Mouse (Mus musculus) forebrain, embryonic 15.5 days (tissue): Measurements from ENCODE around the gene Mtfr1l. TPM values are rescaled to one million over a fixed set of nuclear protein-coding genes. Genes with fewer than 3 reads are reported as not detected.
A peak's percentile ranks its signal among the peaks of the same experiment; 100 is the strongest.

Experiments
- ATAC-seq: fragments of 200-750 bp; cut with Nextera tagmentation; replicated peaks from 2 replicates; pipeline ENCODE4 v1.8.0; 2017; ENCODE audit warnings: mild to moderate bottlenecking, moderate TSS enrichment, moderate library complexity
- H3K27ac ChIP-seq: fragments of 300-500 bp; sonication (generic); replicated peaks from 2 replicates; pipeline ENCODE4 v1.5.1; 2015; ENCODE audit warnings: mild to moderate bottlenecking, inconsistent platforms
- H3K27me3 ChIP-seq: fragments of 300-500 bp; sonication (generic); 2 replicates; pipeline ENCODE4 v1.6.1; 2015; ENCODE audit warnings: inconsistent platforms
- H3K36me3 ChIP-seq: fragments of 300-500 bp; sonication (generic); 2 replicates; pipeline ENCODE4 v1.6.1; 2015; ENCODE audit warnings: mild to moderate bottlenecking, inconsistent platforms
- H3K4me1 ChIP-seq: fragments of 300-500 bp; sonication (generic); 2 replicates; pipeline ENCODE4 v1.6.1; 2015; ENCODE audit warnings: inconsistent platforms
- H3K4me2 ChIP-seq: fragments of 300-500 bp; sonication (generic); replicated peaks from 2 replicates; pipeline ENCODE4 v1.6.1; 2015; ENCODE audit warnings: mild to moderate bottlenecking, inconsistent platforms
- H3K4me3 ChIP-seq: fragments of 300-500 bp; sonication (generic); 2 replicates; pipeline ENCODE4 v1.5.1; 2015; ENCODE audit warnings: mild to moderate bottlenecking, inconsistent platforms
- H3K9ac ChIP-seq: fragments of 300-500 bp; sonication (generic); replicated peaks from 2 replicates; pipeline ENCODE4 v1.6.1; 2015; ENCODE audit warnings: mild to moderate bottlenecking, inconsistent platforms
- H3K9me3 ChIP-seq: fragments of 300-500 bp; sonication (generic); 2 replicates; pipeline ENCODE4 v1.6.1; 2016; ENCODE audit warnings: inconsistent platforms
- whole genome bisulfite sequencing: fragments of 180-500 bp; shearing (Covaris S2); methylation state at CpG from one replicate; pipeline ENCODE4 v1.1.7; 2015; ENCODE audit warnings: mixed read lengths; 5-methylcytosine and 5-hydroxymethylcytosine counted together
- polyA plus RNA-seq: library from polyadenylated mRNA; unstranded; fragments of >200 nt; fragmentation: Nextera tagmentation; extraction: Ambion mirVana; gene quantifications from 2 replicates; pipeline ENCODE4 v1.2.1, GENCODE M21; 2015

The Mtfr1l gene
- polyA plus RNA-seq, 1 experiment from 2014 or later: 161 TPM

DNA sequence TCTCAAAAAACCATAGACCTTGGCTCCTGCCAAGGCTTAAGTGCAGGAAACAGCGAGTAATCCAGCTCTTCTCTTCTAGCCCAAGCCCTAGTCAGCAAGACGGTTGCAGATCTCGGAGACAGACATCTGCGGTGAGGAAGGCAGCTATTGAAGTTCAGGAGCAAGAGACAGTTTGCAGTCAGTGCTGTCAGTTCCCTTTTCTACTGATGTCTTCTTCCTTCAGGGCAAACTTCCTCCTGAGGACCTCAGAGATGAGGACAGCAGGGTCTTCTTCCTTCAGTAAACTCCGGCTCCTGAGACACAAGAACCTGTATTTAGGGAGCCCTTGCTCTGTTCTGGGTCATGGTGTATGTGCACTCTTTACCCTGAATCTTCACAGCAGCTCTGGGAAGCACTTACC is 9.0 kb downstream of the Mtfr1l start:
- WGBS: 52% methylated on average over 5 of the region's 5 CpGs
- no peak overlapping the region for H3K27ac ChIP-seq
- H3K4me3 ChIP-seq: no peak overlapping the region
- H3K9ac ChIP-seq: no peak overlapping the region
- H3K36me3 ChIP-seq: peaks cover 62% of the 10 kb centered on the region
- no peaks in the 10 kb centered on the region for H3K9me3 ChIP-seq
- H3K27me3 ChIP-seq: no peaks in the 10 kb centered on the region
- ATAC-seq: no peak
- no peak overlapping the region for H3K4me2 ChIP-seq
- no peaks in the 10 kb centered on the region for H3K4me1 ChIP-seq

DNA sequence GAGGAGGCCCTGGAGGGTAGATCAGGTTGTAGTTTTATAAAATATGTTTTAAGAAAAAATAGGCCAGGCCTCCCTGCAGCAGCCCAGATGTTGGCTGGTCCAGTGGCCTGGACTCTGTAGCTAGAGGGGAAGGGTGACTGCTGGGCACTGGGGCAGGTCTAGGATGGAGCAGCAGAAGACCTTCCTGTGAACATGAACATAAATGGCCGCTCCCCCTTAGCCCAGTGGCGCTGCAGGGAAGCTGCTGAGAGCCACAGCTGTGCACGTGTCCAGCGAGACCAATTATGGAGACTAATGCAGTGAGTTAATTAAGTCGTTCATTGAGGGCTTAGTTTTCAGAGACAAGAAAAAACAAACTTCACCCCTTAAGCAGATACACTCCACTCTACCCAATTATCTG is 9.4 kb downstream of the Mtfr1l start:
- Histone ChIP-seq H3K27me3 (no peaks in the 10 kb centered on the region), H3K4me2 (no peak overlapping the region), H3K4me3 (no peak overlapping the region), H3K9ac (no peak overlapping the region), H3K4me1 (no peaks in the 10 kb centered on the region), H3K9me3 (no peaks in the 10 kb centered on the region), H3K27ac (no peak overlapping the region), H3K36me3 (peaks cover 58% of the 10 kb centered on the region)
- ATAC-seq: no peak
- 24% methylated on average over 5 of the region's 5 CpGs for WGBS

DNA sequence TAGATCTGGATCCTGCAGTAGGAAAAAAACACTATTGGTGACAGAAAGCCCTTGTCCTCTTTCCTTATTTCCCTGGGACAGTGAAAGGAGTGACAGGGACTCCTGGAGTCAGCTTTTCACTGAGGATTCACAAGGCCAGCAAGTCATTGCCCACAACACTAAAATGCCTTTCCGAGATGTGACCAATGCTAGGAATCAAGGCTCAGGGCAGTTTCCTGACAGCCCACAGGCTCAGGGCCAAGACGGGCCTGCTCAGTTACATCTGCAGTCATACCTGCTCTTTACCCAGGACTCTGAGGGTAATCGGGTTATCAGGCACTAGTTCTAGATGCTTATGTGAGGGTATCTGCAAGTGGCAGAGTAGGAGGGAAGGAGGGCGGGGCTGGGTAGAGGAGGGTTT is 11.7 kb downstream of the Mtfr1l start:
- H3K36me3 ChIP-seq: peaks cover 39% of the 10 kb centered on the region
- no peak overlapping the region for H3K9ac ChIP-seq
- no peaks in the 10 kb centered on the region for H3K9me3 ChIP-seq
- no peak for ATAC-seq
- no peaks in the 10 kb centered on the region for H3K4me1 ChIP-seq
- no peaks in the 10 kb centered on the region for H3K27me3 ChIP-seq
- WGBS: 89% methylated on average over 4 of the region's 4 CpGs
- H3K4me3 ChIP-seq: no peak overlapping the region
- no peak overlapping the region for H3K4me2 ChIP-seq
- no peak overlapping the region for H3K27ac ChIP-seq

DNA sequence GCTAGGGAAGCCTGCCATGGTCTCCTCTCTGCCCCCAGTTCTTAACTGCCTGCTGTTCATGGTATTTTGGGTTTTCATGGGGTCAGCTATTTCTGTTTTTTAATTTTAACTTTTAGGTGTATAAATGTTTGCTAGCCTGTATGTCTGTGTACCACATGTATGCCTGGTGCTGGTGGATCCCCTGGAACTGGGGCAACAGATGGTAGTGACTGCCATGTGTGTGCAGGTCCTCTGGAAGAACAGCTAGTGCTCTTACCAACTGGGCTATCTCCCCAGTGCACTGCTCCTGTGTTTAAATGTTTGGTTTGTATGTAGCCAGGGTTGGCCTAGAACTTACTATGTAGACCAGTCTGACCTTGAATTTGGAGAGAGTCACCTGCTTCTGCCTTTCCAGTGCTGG is 15.9 kb downstream of the Mtfr1l start:
- Histone ChIP-seq H3K36me3 (no peaks in the 10 kb centered on the region), H3K27ac (no peak overlapping the region), H3K9ac (no peak overlapping the region), H3K4me2 (no peak overlapping the region), H3K4me1 (no peaks in the 10 kb centered on the region), H3K4me3 (no peak overlapping the region), H3K9me3 (no peaks in the 10 kb centered on the region), H3K27me3 (no peaks in the 10 kb centered on the region)
- no peak for ATAC-seq

DNA sequence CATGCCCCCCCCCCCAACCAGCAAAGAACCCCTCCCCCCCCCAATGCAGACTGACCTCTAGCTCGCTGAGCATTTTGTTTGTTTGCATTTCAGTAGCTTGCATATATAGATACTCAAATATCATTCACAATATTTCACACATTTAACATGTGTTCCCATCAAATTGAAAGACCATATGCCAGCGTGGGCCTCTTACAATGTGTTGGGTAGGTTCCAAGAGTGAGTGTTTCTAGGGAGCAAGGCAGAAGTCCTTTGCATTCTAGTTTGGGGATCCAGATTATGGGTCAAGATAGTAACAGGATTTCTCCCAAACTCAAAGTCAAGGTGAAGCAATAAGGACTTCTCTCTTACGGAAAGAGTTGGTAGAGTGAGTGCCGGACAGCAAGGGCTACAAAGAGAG is 16.6 kb downstream of the Mtfr1l start:
- no peaks in the 10 kb centered on the region for H3K9me3 ChIP-seq
- H3K4me2 ChIP-seq: no peak overlapping the region
- no peak overlapping the region for H3K27ac ChIP-seq
- no peak for ATAC-seq
- no peaks in the 10 kb centered on the region for H3K4me1 ChIP-seq
- H3K4me3 ChIP-seq: no peak overlapping the region
- H3K27me3 ChIP-seq: no peaks in the 10 kb centered on the region
- WGBS: 83% methylated on average over 4 of the region's 4 CpGs
- no peaks in the 10 kb centered on the region for H3K36me3 ChIP-seq
- no peak overlapping the region for H3K9ac ChIP-seq

DNA sequence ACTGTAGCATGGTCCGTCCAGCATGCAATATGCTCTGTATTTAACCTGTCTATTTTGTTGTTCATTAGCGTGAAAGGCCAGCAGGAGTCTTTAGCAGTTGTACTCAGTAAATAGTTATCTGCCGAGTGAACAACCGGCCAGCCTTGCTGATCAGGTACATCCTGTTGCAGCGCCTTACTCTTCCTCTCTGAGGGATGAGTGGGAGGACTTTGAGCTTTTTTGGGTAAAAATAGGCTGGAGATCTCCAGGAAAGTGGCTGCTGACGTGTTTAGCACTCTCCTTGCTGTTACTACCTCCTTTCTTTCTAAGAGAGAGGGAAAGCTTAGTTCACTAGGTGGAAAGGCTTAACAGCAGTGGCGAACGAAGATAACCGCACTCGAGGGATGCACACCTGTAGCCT is 17.5 kb downstream of the Mtfr1l start:
- Histone ChIP-seq H3K4me1 (peaks cover 2% of the 10 kb centered on the region; the same call in 1 of the 2 replicates), H3K27me3 (no peaks in the 10 kb centered on the region), H3K36me3 (no peaks in the 10 kb centered on the region), H3K4me3 (no peak overlapping the region), H3K9me3 (no peaks in the 10 kb centered on the region), H3K27ac (no peak overlapping the region), H3K4me2 (no peak overlapping the region), H3K9ac (no peak overlapping the region)
- 85% methylated on average over 10 of the region's 10 CpGs for WGBS
- ATAC-seq: no peak

DNA sequence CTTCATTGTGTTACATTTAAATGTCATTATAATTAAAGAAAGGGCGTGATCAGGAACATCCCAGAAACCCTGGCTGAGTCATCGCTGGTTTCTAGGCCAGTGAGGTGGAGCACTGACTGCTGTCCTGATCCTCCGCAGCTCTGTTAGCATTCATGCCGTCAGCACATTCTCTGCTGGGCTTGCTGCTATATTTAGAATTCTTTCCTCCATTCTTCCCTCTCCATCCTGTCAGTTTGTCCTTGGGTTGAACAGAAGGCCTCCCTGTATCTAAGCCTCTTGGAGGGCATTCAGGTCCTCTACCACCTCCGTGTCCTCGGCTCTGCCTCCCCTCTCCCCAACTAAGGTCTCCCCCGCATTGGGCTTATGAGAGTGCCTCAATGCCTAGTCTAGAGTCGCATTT is 18.2 kb downstream of the Mtfr1l start:
- WGBS: 79% methylated on average over 8 of the region's 8 CpGs
- Histone ChIP-seq H3K4me1 (peaks cover 5% of the 10 kb centered on the region; the same call in 1 of the 2 replicates), H3K27me3 (no peaks in the 10 kb centered on the region), H3K9ac (no peak overlapping the region), H3K4me3 (no peak overlapping the region), H3K4me2 (no peak overlapping the region), H3K9me3 (no peaks in the 10 kb centered on the region), H3K36me3 (no peaks in the 10 kb centered on the region), H3K27ac (no peak overlapping the region)
- ATAC-seq: no peak

DNA sequence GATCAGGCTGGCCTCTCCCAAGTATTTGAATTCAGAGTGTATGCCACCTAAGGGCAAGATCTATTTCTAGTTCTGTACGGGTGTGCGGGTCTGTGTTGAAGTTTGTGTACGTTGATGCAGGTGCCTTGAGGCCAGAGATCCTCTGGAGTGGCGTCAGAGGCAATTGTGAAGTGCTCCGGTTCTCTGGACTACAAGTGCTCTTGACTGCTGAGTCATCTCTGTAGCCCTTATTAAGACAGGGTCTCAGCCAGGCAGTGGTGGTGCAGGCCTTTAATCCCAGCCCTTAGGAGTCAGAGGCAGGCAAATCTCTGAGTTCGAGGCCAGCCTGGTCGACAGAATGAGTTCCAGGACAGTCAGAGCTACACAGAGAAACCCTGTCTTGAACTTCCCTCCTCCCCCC is 19.6 kb downstream of the Mtfr1l start:
- WGBS: 78% methylated on average over 7 of the region's 7 CpGs
- ATAC-seq: no peak
- H3K4me2 ChIP-seq: no peak overlapping the region
- no peaks in the 10 kb centered on the region for H3K27me3 ChIP-seq
- H3K4me1 ChIP-seq: peaks cover 17% of the 10 kb centered on the region
- H3K9me3 ChIP-seq: no peaks in the 10 kb centered on the region
- no peak overlapping the region for H3K27ac ChIP-seq
- H3K9ac ChIP-seq: no peak overlapping the region
- no peak overlapping the region for H3K4me3 ChIP-seq
- H3K36me3 ChIP-seq: no peaks in the 10 kb centered on the region

DNA sequence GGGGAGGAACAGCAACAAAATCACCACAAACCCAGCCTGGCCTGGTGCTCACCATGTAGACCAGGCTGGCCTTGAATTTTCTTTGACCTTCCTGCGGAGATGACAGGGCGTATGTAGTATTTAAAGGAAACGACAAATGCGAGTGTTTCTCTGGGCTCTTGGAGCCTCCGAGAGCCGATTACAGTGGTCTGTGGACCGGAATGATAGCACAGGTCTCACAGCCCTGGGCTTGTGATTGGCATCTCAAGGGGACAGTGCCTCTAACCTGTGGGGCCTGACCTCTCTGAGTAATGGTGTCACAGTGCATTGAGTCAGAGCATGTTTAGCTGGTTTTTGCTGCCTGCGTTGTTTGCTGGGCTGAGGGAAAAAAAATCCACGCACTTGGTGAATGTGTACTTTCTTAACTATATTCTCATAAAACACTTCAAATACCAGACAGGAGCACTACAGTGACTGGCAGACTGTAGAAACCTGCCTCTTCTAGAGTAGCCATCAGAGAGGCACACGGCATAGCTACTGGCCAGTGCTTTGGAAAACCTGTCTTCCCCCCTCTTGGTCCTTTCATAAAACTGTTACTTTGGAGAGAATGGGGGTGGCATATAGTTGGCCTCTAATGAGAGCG is 20.8 kb downstream of the Mtfr1l start:
- WGBS: 92% methylated on average over 11 of the region's 11 CpGs
- H3K9me3 ChIP-seq: no peaks in the 10 kb centered on the region
- no peaks in the 10 kb centered on the region for H3K27me3 ChIP-seq
- H3K4me3 ChIP-seq: no peak overlapping the region
- H3K27ac ChIP-seq: no peak overlapping the region
- no peak overlapping the region for H3K9ac ChIP-seq
- H3K36me3 ChIP-seq: no peaks in the 10 kb centered on the region
- ATAC-seq: no peak
- peaks cover 17% of the 10 kb centered on the region for H3K4me1 ChIP-seq
- no peak overlapping the region for H3K4me2 ChIP-seq

DNA sequence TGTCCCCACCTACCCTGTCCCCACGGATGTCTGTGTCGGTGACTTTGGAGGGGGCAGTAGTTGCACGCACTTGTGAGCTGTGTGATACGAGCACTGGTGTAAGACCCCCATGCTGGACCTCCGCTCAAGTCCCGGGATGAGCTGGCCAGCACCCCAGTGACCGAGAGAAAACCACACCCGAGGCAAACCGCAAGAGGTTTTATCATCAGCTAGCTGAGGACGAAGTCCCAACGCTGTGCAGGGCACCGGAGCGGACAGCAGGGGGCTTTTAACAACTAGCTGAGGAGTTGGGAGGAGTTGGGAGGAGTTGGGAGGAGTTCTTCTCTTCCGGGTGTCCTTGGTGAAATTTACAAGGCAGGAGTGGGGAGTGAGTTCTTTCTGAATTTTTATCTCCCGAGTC is 22.4 kb downstream of the Mtfr1l start:
- Histone ChIP-seq H3K36me3 (no peaks in the 10 kb centered on the region), H3K4me1 (peaks cover 17% of the 10 kb centered on the region), H3K9me3 (no peaks in the 10 kb centered on the region), H3K4me2 (peak overlapping the region; percentile 28; the same call in 1 of the 2 replicates), H3K27ac (no peak overlapping the region), H3K27me3 (no peaks in the 10 kb centered on the region), H3K4me3 (peak overlapping the region; percentile 10; the same call in 1 of the 2 replicates), H3K9ac (no peak overlapping the region)
- 29% methylated on average over 15 of the region's 15 CpGs for WGBS
- ATAC-seq: no peak; the same call in 1 of the 2 replicates

DNA sequence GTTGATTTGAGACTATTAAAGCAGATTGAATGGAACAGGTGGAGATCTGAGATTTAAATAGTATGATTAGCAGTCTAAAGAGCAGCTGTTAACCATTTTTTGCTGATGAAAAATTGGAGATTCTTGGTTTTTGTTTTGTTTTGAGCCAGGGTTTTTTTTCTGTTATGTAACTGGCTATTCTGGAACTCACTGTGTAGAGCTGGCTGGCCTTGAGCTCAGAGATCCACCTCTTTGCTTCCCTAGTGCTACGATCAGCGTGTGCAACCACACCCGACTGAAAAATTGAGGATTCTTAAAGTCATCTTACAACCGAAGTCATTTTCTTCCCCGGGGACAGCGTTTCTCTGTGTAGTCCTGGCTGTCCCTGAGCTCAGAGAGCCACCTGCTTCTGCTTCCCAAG is 23.5 kb downstream of the Mtfr1l start:
- Histone ChIP-seq H3K27me3 (no peaks in the 10 kb centered on the region), H3K36me3 (0 out of 2 replicates have a peak, but pooled peaks cover 3% of the 10 kb centered on the region), H3K27ac (no peak overlapping the region), H3K4me3 (peak overlapping the region; percentile 47; the same call in 1 of the 2 replicates), H3K4me1 (peaks cover 17% of the 10 kb centered on the region), H3K9ac (0 out of 2 replicates have a peak overlapping the region, but pooled peaks have one; percentile 37), H3K4me2 (peak overlapping the region; percentile 84), H3K9me3 (no peaks in the 10 kb centered on the region)
- ATAC-seq: no peak
- 79% methylated on average over 6 of the region's 6 CpGs for WGBS

DNA sequence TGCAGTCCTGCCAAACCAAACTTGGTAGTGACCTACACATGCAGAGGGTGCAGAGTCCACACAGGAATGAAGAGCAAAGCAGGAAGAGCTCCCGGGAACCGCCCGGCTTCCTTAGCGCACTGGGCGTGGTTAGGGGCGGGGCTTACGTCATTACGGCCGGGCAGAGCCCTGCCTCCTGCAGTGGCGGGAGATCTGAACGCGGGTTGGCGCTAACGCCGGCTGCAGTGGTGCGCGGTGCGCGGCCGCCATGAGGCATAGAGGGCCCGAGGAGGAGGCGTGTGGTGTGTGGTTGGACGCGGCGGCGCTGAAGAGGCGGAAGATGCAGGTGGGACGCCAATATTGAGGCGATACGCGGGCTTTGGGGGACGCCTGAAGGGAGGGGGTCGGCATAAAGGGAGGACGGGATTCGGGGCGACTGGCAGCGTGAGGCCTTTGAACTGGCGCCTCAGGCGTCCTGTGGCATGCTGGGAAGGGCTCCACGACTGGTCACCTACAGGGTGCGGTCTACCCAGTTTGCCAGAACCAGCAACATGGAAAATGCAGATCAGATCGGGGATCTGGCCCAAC is 24.3 kb downstream of the Mtfr1l start, which contains the start of gene Aunip:
Aunip (plus strand) TSS at position 155 of the 567 bp plus-strand sequence.
- peak within 1 kb of the TSS; percentile 84 for H3K4me2 ChIP-seq
- ATAC-seq: peak; percentile 94
- 0 out of 2 replicates have a peak, but pooled peaks cover 3% of the 10 kb centered on the region for H3K36me3 ChIP-seq
- under 1% methylated on average over 42 of the region's 42 CpGs for WGBS
- peak within 1 kb of the TSS; percentile 37 for H3K9ac ChIP-seq
- H3K4me1 ChIP-seq: peaks cover 17% of the 10 kb centered on the region
- no peaks in the 10 kb centered on the region for H3K27me3 ChIP-seq
- peak within 1 kb of the TSS; percentile 47 for H3K4me3 ChIP-seq
- no peaks in the 10 kb centered on the region for H3K9me3 ChIP-seq
- no peak within 1 kb of the TSS for H3K27ac ChIP-seq

DNA sequence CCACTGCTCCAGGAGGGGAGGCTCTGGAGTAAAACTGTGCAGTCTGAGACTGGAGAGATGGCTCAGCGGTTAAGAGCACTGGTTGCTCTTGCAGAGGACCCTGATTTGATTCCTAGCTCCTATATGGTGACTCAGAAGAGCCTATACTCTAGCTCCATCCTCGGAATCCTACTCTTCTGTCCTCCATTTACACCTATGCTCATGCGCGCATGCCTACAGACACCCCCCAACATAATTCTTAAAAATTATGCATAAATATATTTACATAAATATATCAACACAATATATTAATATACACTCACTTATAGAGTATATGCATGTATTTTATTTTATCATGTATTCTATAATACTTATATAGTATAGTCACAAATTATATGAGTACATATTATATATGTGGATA is 24.8 kb downstream of the Mtfr1l start:
- Histone ChIP-seq H3K9ac (no peak overlapping the region), H3K9me3 (no peaks in the 10 kb centered on the region), H3K27ac (no peak overlapping the region), H3K27me3 (no peaks in the 10 kb centered on the region), H3K4me1 (peaks cover 17% of the 10 kb centered on the region), H3K4me3 (peak overlapping the region; percentile 47), H3K4me2 (peak overlapping the region; percentile 84), H3K36me3 (0 out of 2 replicates have a peak, but pooled peaks cover 3% of the 10 kb centered on the region)
- WGBS: 74% methylated on average over 4 of the region's 4 CpGs
- ATAC-seq: peak; percentile 54
